Mouse (Mus musculus) embryonic facial prominence, embryonic 11.5 days (tissue): Measurements from ENCODE around the gene Cd151. TPM values are rescaled to one million over a fixed set of nuclear protein-coding genes. Genes with fewer than 3 reads are reported as not detected.

Source experiments
- ATAC-seq: fragments of 200-750 bp; cut with Nextera tagmentation; replicated peaks from 2 replicates; pipeline ENCODE4 v1.8.0; 2017; ENCODE audit warnings: low read depth; ENCODE audit not compliant: insufficient number of reproducible peaks, low FRiP score, low TSS enrichment
- DNase-seq: peaks from one replicate; pipeline ENCODE4 v3.0.0-alpha.2; 2015; ENCODE audit warnings: low spot score
- H3K27ac ChIP-seq: fragments of 300-500 bp; sonication (generic); replicated peaks from 2 replicates; pipeline ENCODE4 v1.5.1; 2014; ENCODE audit warnings: mild to moderate bottlenecking, low read depth, low read length, control low read depth
- H3K27me3 ChIP-seq: fragments of 300-500 bp; sonication (generic); 2 replicates; pipeline ENCODE4 v1.6.1; 2014; ENCODE audit warnings: mild to moderate bottlenecking, low read length, moderate library complexity, mixed read lengths; ENCODE audit not compliant: control insufficient read depth, insufficient read depth
- H3K36me3 ChIP-seq: fragments of 300-500 bp; sonication (generic); replicated peaks from 2 replicates; pipeline ENCODE4 v1.6.1; 2014; ENCODE audit warnings: low read depth, mild to moderate bottlenecking, low read length, moderate library complexity, mixed read lengths; ENCODE audit not compliant: control insufficient read depth, insufficient read depth
- H3K4me1 ChIP-seq: fragments of 300-500 bp; sonication (generic); 2 replicates; pipeline ENCODE4 v1.6.1; 2014; ENCODE audit warnings: low read length, mixed read lengths; ENCODE audit not compliant: control insufficient read depth, insufficient read depth
- H3K4me2 ChIP-seq: fragments of 300-500 bp; sonication (generic); 2 replicates; pipeline ENCODE4 v1.6.1; 2014; ENCODE audit warnings: low read depth, mild to moderate bottlenecking, control low read depth, low read length, moderate library complexity
- H3K4me3 ChIP-seq: fragments of 300-500 bp; sonication (generic); 2 replicates; pipeline ENCODE4 v1.5.1; 2014; ENCODE audit warnings: low read depth, low read length, control low read depth
- H3K9ac ChIP-seq: fragments of 300-500 bp; sonication (generic); replicated peaks from 2 replicates; pipeline ENCODE4 v1.6.1; 2014; ENCODE audit warnings: mild to moderate bottlenecking, control low read depth, low read length
- H3K9me3 ChIP-seq: fragments of 300-500 bp; sonication (generic); replicated peaks from 2 replicates; pipeline ENCODE4 v1.6.1; 2016; ENCODE audit warnings: mild to moderate bottlenecking, low read length, inconsistent platforms, mixed read lengths; ENCODE audit not compliant: control insufficient read depth
- WGBS: fragments of 180-500 bp; shearing (Covaris S2); extraction: QIAGEN DNeasy Blood & Tissue Kit; methylation state at CpG from one replicate; pipeline ENCODE4 v1.1.7; 2014; 5-methylcytosine and 5-hydroxymethylcytosine counted together
- polyA plus RNA-seq: library from polyadenylated mRNA; unstranded; fragments of >200 nt; fragmentation: Nextera tagmentation; extraction: Ambion mirVana; gene quantifications from 2 replicates; pipeline ENCODE4 v1.2.1, GENCODE M21; 2014

The Cd151 gene
- polyA plus RNA-seq, 1 experiment from 2014 or later = 39.2 TPM

DNA sequence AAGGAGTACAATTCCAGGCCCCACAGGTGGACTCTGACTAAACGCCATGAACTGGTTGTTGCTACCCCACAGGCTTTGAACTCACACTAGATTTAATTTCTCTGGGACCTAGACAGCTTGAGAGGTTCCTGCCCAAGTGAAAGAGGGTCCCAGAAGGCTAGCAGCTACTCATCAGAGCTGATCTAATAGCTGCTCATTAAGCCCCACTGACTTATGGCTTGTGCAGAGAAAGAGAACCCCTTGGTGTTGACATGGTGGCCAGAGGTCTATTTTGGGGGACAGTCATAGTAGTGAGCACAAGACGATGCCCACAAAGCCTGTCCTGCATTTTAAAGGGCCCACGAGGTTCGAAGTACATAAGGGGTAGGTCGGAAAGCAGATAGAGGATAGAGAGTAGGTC, 7.0 kb downstream of the Cd151 start:
- WGBS = 7% methylated on average over 5 of the region's 5 CpGs
- peak overlapping the region; percentile 67 for H3K4me2 ChIP-seq
- no peaks in the 10 kb centered on the region for H3K27me3 ChIP-seq
- H3K27ac ChIP-seq = no peak overlapping the region
- H3K4me1 ChIP-seq = peaks cover 7% of the 10 kb centered on the region
- ATAC-seq (no peak), DNase-seq (no peak)
- H3K9ac ChIP-seq = peak overlapping the region; percentile 91
- peak overlapping the region; percentile 72 for H3K4me3 ChIP-seq
- peaks cover 7% of the 10 kb centered on the region; the same call in 1 of the 2 replicates for H3K36me3 ChIP-seq
- H3K9me3 ChIP-seq = no peaks in the 10 kb centered on the region

DNA sequence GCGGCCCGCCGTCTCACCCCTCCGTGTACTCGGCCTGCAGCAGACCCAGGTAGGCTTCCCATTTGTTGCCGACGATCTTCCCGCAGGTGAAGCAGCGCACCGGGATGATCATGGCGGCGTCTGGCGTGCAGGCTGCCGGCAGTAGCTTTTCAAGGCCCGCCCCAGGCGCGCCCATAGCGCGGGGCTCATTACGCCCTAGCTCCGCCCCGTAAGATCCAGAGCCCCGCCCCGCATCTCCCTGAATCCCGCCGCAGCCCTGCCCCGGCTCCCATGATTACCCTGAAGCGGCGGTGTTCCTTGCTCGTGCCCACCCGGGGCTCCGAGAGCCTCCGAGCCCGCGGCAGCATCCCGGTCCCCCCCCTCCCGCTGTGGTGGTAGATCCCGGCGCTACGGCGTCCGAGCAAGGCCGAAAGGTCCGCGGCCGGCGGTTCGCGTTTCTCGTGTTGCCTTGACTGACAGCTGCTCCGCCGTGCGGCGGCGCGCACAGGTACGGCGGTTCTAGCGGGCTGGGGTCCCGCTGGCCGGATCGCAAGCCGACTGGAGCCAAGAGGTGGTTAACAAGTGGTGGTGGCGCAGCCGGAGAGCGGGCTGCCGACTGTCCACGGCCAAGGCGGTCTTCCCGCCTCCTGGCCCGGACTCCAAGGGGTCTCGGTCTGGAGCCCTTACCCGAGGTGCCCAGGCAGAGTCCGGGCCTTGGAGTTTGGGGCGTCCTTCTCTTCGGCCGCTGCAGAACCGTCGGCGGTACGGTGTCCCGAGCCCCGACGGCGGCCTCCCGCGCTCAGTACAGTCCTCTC, 8.0 kb downstream of the Cd151 start, which contains the start of the genes Polr2l and Tspan4:
Polr2l (minus strand) TSS at position 122 of the 794 bp plus-strand sequence.
Tspan4 (plus strand) TSS at position 230 of the 794 bp plus-strand sequence.
- H3K4me2 ChIP-seq = peak within 1 kb of the TSS; percentile 89
- H3K27me3 ChIP-seq = no peaks in the 10 kb centered on the region
- H3K9me3 ChIP-seq = no peaks in the 10 kb centered on the region
- H3K4me3 ChIP-seq = peak within 1 kb of the TSS; percentile 72
- peak; percentile 89 for DNase-seq
- H3K9ac ChIP-seq = peak within 1 kb of the TSS; percentile 91
- WGBS = under 1% methylated on average over 73 of the region's 87 CpGs
- peak within 1 kb of the TSS; percentile 80 for H3K27ac ChIP-seq
- H3K36me3 ChIP-seq = peaks cover 4% of the 10 kb centered on the region; the same call in 1 of the 2 replicates
- peaks cover 4% of the 10 kb centered on the region for H3K4me1 ChIP-seq
- ATAC-seq = peak; percentile 47

GRCm38 (mm10) chr7:141475805-141476158, 8.6 kb downstream of the Cd151 start:
- Histone ChIP-seq H3K27me3 (no peaks in the 10 kb centered on the region), H3K9me3 (no peaks in the 10 kb centered on the region), H3K4me2 (peak overlapping the region; percentile 89), H3K9ac (peak overlapping the region; percentile 91), H3K4me1 (peaks cover 4% of the 10 kb centered on the region), H3K4me3 (peak overlapping the region; percentile 72), H3K36me3 (no peaks in the 10 kb centered on the region; the same call in 1 of the 2 replicates), H3K27ac (peak overlapping the region; percentile 80; the same call in 1 of the 2 replicates)
- DNase-seq (no peak), ATAC-seq (no peak)
- WGBS = under 1% methylated on average over 12 of the region's 12 CpGs

DNA sequence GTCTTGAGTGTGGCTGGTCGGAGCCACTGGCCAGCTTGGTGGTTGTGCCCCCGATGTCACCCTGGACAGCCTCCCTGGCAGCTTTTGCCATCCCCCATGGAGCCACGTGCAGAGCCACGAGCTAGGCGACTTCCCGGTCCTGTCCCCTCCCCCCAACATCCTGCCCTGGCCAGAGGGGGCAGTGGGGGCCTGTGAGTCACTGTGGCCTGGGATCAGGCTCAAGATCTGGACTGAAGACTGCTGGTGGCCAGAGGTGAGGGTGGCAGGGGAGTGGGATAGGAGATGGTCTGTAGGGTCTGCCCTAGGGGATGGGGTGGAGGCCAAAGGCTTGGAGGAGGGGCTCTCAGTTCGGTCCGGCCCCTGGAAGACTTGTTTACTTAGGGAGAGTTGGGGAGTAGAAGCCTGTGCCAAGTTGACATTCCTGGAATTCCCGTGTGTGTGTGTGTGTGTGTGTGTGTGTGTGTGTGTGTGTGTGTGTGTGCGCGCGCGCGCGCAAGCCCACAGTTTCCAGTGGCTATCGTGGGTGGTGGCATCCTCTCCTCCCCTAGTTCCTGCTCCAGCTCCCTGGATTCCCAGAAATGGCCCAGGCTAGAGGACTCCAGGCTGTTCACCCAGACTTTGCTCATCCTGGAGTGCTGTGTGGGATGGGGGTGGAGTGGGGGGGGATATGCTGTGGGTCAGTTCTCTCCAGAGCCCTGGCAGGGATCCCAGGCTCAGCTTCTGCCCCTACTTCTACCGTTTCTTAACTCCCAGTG, 9.2 kb downstream of the Cd151 start:
- ATAC-seq (peak; percentile 26; the same call in 1 of the 2 replicates), DNase-seq (peak; percentile 60)
- Histone ChIP-seq H3K27me3 (no peaks in the 10 kb centered on the region), H3K27ac (peak overlapping the region; percentile 67), H3K9ac (peak overlapping the region; percentile 11), H3K4me2 (peak overlapping the region; percentile 89), H3K9me3 (no peaks in the 10 kb centered on the region), H3K4me1 (peaks cover 4% of the 10 kb centered on the region), H3K4me3 (peak overlapping the region; percentile 72), H3K36me3 (no peaks in the 10 kb centered on the region)
- WGBS = under 1% methylated on average over 17 of the region's 17 CpGs

DNA sequence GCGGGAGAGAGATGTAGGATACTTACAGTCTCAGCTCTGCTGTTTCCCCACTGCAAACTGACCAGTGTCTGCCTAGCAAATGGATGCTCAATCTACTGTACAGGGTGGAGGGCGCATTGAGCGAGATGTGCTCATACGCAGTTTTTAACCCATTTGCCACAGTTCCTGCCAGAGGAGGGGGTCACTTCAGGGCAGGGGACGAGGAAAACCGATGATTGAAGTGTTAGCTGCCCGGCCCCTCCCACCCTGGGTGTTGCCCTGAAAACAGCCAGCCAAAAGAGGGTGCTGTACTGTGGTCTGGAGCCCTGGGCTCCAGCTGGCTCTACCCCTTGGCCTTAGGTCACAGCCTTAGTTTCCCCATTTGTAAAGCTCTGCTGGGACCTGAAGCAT, 9.8 kb downstream of the Cd151 start:
- ATAC-seq (no peak), DNase-seq (no peak)
- no peaks in the 10 kb centered on the region for H3K36me3 ChIP-seq
- WGBS = 14% methylated on average over 7 of the region's 7 CpGs
- H3K4me1 ChIP-seq = peaks cover 4% of the 10 kb centered on the region
- no peaks in the 10 kb centered on the region for H3K9me3 ChIP-seq
- H3K4me2 ChIP-seq = peak overlapping the region; percentile 89; the same call in 1 of the 2 replicates
- H3K9ac ChIP-seq = peak overlapping the region; percentile 11
- H3K27ac ChIP-seq = no peak overlapping the region
- no peaks in the 10 kb centered on the region for H3K27me3 ChIP-seq
- H3K4me3 ChIP-seq = peak overlapping the region; percentile 72; the same call in 1 of the 2 replicates

- H3K9ac ChIP-seq = no peak overlapping the region
- ATAC-seq (no peak), DNase-seq (no peak)
- H3K4me2 ChIP-seq = no peak overlapping the region
- no peak overlapping the region for H3K4me3 ChIP-seq
- WGBS = 53% methylated on average over 4 of the region's 4 CpGs
- H3K4me1 ChIP-seq = peaks cover 8% of the 10 kb centered on the region
- H3K27me3 ChIP-seq = peaks cover 2% of the 10 kb centered on the region; the same call in 1 of the 2 replicates
- no peaks in the 10 kb centered on the region for H3K36me3 ChIP-seq
- no peaks in the 10 kb centered on the region for H3K9me3 ChIP-seq
- no peak overlapping the region for H3K27ac ChIP-seq
Observed at GRCm38 (mm10) chr7:141477578-141478269, 10.5 kb downstream of the Cd151 start.

DNA sequence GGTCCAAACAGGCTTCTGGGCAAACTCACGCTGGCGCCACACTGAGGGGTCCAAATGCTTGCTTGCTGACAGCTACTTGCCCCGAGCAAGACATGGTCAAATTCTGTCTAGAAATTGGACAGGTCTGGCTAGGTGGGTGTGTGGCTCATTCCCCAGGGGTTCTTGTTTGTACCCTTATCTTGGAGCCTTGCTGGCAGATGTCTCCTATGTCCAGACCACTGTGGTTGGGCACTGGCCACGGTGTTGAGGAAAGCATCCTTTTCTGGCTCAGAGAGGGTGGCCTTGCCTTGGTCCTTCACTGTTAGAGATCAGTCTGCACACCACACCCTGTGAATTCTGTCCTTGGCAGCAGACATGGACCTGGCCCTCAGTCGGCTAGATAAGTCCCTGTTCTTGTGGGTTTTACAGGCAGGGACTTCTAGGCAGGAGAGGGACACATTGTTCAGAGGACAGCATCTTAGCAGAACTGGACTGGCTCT, 11.1 kb downstream of the Cd151 start:
- Histone ChIP-seq H3K4me2 (no peak overlapping the region), H3K4me1 (peaks cover 9% of the 10 kb centered on the region)

More for the DNA sequence above, 11.1 kb downstream of the Cd151 start:
- H3K27me3 ChIP-seq = peaks cover 4% of the 10 kb centered on the region; the same call in 1 of the 2 replicates
- ATAC-seq = no peak
- H3K27ac ChIP-seq = no peak overlapping the region
- H3K36me3 ChIP-seq = no peaks in the 10 kb centered on the region
- no peaks in the 10 kb centered on the region for H3K9me3 ChIP-seq
- WGBS = 73% methylated on average over 5 of the region's 5 CpGs
- H3K4me3 ChIP-seq = no peak overlapping the region
- H3K9ac ChIP-seq = no peak overlapping the region
- no peak for DNase-seq
